Mouse (Mus musculus): ENCODE data around the gene Rhbdf1. TPM values are rescaled to one million over a fixed set of nuclear protein-coding genes. Genes with fewer than 3 reads are reported as not detected.

Gene Rhbdf1
- polyA plus RNA-seq, 1 experiment: 44.9 TPM

- Histone ChIP-seq H3K4me3 (ENCODE audit: control insufficient read depth, insufficient read depth, low read length) (no peak overlapping the region), H3K36me3 (ENCODE audit: control insufficient read depth, insufficient read depth, low read length) (peaks cover 6% of the 10 kb centered on the region; the same call in 1 of the 2 replicates), H3K4me1 (replicated peaks; ENCODE audit: control insufficient read depth, insufficient read depth, low read length) (peaks cover 9% of the 10 kb centered on the region), H3K27me3 (ENCODE audit: control insufficient read depth, insufficient read depth, low read length) (no peaks in the 10 kb centered on the region), H3K27ac (ENCODE audit: control insufficient read depth, insufficient read depth, low read length) (no peak overlapping the region)
- WGBS: 95% methylated on average over 8 of the region's 8 CpGs
- TF ChIP-seq CTCF (IDR thresholded peaks at IDR 0.05; ENCODE audit: borderline replicate concordance, control insufficient read depth, extremely low read depth, insufficient read depth, low read length, poor library complexity) (no peak), POLR2A (IDR thresholded peaks at IDR 0.05; ENCODE audit: control insufficient read depth, extremely low read depth, insufficient read depth, low read length, poor library complexity) (no peak)
- no peak for DNase-seq
Observed at GRCm38 (mm10) chr11:32250880-32251763, 29.0 kb upstream of the Rhbdf1 start.

- no peak overlapping the region for H3K27ac ChIP-seq (ENCODE audit: control insufficient read depth, insufficient read depth, low read length)
- no peak for TF ChIP-seq POLR2A (IDR thresholded peaks at IDR 0.05; ENCODE audit: control insufficient read depth, extremely low read depth, insufficient read depth, low read length, poor library complexity)
- TF ChIP-seq CTCF (IDR thresholded peaks at IDR 0.05; ENCODE audit: borderline replicate concordance, control insufficient read depth, extremely low read depth, insufficient read depth, low read length, poor library complexity): no peak
- H3K27me3 ChIP-seq (ENCODE audit: control insufficient read depth, insufficient read depth, low read length): no peaks in the 10 kb centered on the region
- no peak for DNase-seq
- peaks cover 9% of the 10 kb centered on the region for H3K4me1 ChIP-seq (replicated peaks; ENCODE audit: control insufficient read depth, insufficient read depth, low read length)
- H3K36me3 ChIP-seq (ENCODE audit: control insufficient read depth, insufficient read depth, low read length): peaks cover 6% of the 10 kb centered on the region; the same call in 1 of the 2 replicates
- H3K4me3 ChIP-seq (ENCODE audit: control insufficient read depth, insufficient read depth, low read length): no peak overlapping the region
- 97% methylated on average over 3 of the region's 3 CpGs for WGBS
Observed at GRCm38 (mm10) chr11:32248350-32248749, 26.2 kb upstream of the Rhbdf1 start.

GRCm38 (mm10) chr11:32247068-32247467, 25.0 kb upstream of the Rhbdf1 start:
- Histone ChIP-seq H3K4me3 (ENCODE audit: control insufficient read depth, insufficient read depth, low read length) (no peak overlapping the region), H3K27ac (ENCODE audit: control insufficient read depth, insufficient read depth, low read length) (no peak overlapping the region), H3K4me1 (replicated peaks; ENCODE audit: control insufficient read depth, insufficient read depth, low read length) (peaks cover 9% of the 10 kb centered on the region), H3K27me3 (ENCODE audit: control insufficient read depth, insufficient read depth, low read length) (no peaks in the 10 kb centered on the region), H3K36me3 (ENCODE audit: control insufficient read depth, insufficient read depth, low read length) (peaks cover 6% of the 10 kb centered on the region; the same call in 1 of the 2 replicates)
- no peak for TF ChIP-seq POLR2A (IDR thresholded peaks at IDR 0.05; ENCODE audit: control insufficient read depth, extremely low read depth, insufficient read depth, low read length, poor library complexity)
- TF ChIP-seq CTCF (IDR thresholded peaks at IDR 0.05; ENCODE audit: borderline replicate concordance, control insufficient read depth, extremely low read depth, insufficient read depth, low read length, poor library complexity): no peak
- DNase-seq: peak; percentile 42

GRCm38 (mm10) chr11:32245614-32246013, 23.5 kb upstream of the Rhbdf1 start:
- peaks cover 9% of the 10 kb centered on the region for H3K4me1 ChIP-seq (replicated peaks; ENCODE audit: control insufficient read depth, insufficient read depth, low read length)
- no peak for TF ChIP-seq CTCF (IDR thresholded peaks at IDR 0.05; ENCODE audit: borderline replicate concordance, control insufficient read depth, extremely low read depth, insufficient read depth, low read length, poor library complexity)
- no peak for TF ChIP-seq POLR2A (IDR thresholded peaks at IDR 0.05; ENCODE audit: control insufficient read depth, extremely low read depth, insufficient read depth, low read length, poor library complexity)
- no peaks in the 10 kb centered on the region for H3K27me3 ChIP-seq (ENCODE audit: control insufficient read depth, insufficient read depth, low read length)
- no peak overlapping the region for H3K27ac ChIP-seq (ENCODE audit: control insufficient read depth, insufficient read depth, low read length)
- no peak for DNase-seq
- 94% methylated on average over 6 of the region's 6 CpGs for WGBS
- H3K36me3 ChIP-seq (ENCODE audit: control insufficient read depth, insufficient read depth, low read length): peaks cover 6% of the 10 kb centered on the region
- no peak overlapping the region for H3K4me3 ChIP-seq (ENCODE audit: control insufficient read depth, insufficient read depth, low read length)

GRCm38 (mm10) chr11:32244617-32245016, 22.5 kb upstream of the Rhbdf1 start:
- Histone ChIP-seq H3K36me3 (ENCODE audit: control insufficient read depth, insufficient read depth, low read length) (peaks cover 3% of the 10 kb centered on the region), H3K27ac (ENCODE audit: control insufficient read depth, insufficient read depth, low read length) (no peak overlapping the region), H3K4me3 (ENCODE audit: control insufficient read depth, insufficient read depth, low read length) (no peak overlapping the region), H3K27me3 (ENCODE audit: control insufficient read depth, insufficient read depth, low read length) (no peaks in the 10 kb centered on the region), H3K4me1 (replicated peaks; ENCODE audit: control insufficient read depth, insufficient read depth, low read length) (peaks cover 9% of the 10 kb centered on the region)
- 80% methylated on average over 1 of the region's 1 CpGs for WGBS
- DNase-seq: no peak
- no peak for TF ChIP-seq CTCF (IDR thresholded peaks at IDR 0.05; ENCODE audit: borderline replicate concordance, control insufficient read depth, extremely low read depth, insufficient read depth, low read length, poor library complexity)
- no peak for TF ChIP-seq POLR2A (IDR thresholded peaks at IDR 0.05; ENCODE audit: control insufficient read depth, extremely low read depth, insufficient read depth, low read length, poor library complexity)

- H3K4me1 ChIP-seq (replicated peaks; ENCODE audit: control insufficient read depth, insufficient read depth, low read length): peaks cover 9% of the 10 kb centered on the region
- no peak overlapping the region for H3K27ac ChIP-seq (ENCODE audit: control insufficient read depth, insufficient read depth, low read length)
- no peaks in the 10 kb centered on the region; the same call in 1 of the 2 replicates for H3K36me3 ChIP-seq (ENCODE audit: control insufficient read depth, insufficient read depth, low read length)
- no peak for TF ChIP-seq POLR2A (IDR thresholded peaks at IDR 0.05; ENCODE audit: control insufficient read depth, extremely low read depth, insufficient read depth, low read length, poor library complexity)
- TF ChIP-seq CTCF (IDR thresholded peaks at IDR 0.05; ENCODE audit: borderline replicate concordance, control insufficient read depth, extremely low read depth, insufficient read depth, low read length, poor library complexity): no peak
- DNase-seq: no peak
- no peak overlapping the region for H3K4me3 ChIP-seq (ENCODE audit: control insufficient read depth, insufficient read depth, low read length)
- H3K27me3 ChIP-seq (ENCODE audit: control insufficient read depth, insufficient read depth, low read length): no peaks in the 10 kb centered on the region
- 91% methylated on average over 3 of the region's 3 CpGs for WGBS
Observed at GRCm38 (mm10) chr11:32244064-32244463, 22.0 kb upstream of the Rhbdf1 start.

Measured in thymus, adult 2 months (tissue).